ENCODE assay signal across 8 mouse cellular contexts in genomic region chr19:4148819-4149218, GRCm38 (mm10). TPM values are rescaled to one million over a fixed set of nuclear protein-coding genes. Genes with fewer than 3 reads are reported as not detected.
DNase-seq lines count a peak whose midpoint lies in the region; ATAC-seq lines count a peak whose summit lies in the region.

No protein-coding gene starts in this region.

- H3K27me3 ChIP-seq in erythroblast, embryonic 14.5 days (ENCODE audit: control insufficient read depth), result no peaks in the 10 kb centered on the region
- no peaks in the 10 kb centered on the region for H3K27me3 ChIP-seq in limb, embryonic 13.5 days
- H3K27me3 ChIP-seq in stomach, embryonic 15.5 days (replicated peaks), result no peaks in the 10 kb centered on the region

- peaks cover 39% of the 10 kb centered on the region for H3K36me3 ChIP-seq in erythroblast, embryonic 14.5 days (ENCODE audit: control insufficient read depth)
- H3K36me3 ChIP-seq in limb, embryonic 13.5 days, result peaks cover 38% of the 10 kb centered on the region
- peaks cover 14% of the 10 kb centered on the region for H3K36me3 ChIP-seq in stomach, embryonic 15.5 days

- ATAC-seq in erythroblast, adult 5-6 weeks (replicated peaks; ENCODE audit: low FRiP score, poor library complexity, severe bottlenecking), result no peak
- ATAC-seq in limb, embryonic 13.5 days (ENCODE audit: low FRiP score, low read depth), result no peak
- ATAC-seq in stomach, embryonic 15.5 days (ENCODE audit: insufficient read depth, low FRiP score, low read depth), result 0 out of 2 replicates have a peak, but pooled peaks have one; percentile 0
- ATAC-seq in activated CD4-positive, CD25-positive, alpha-beta regulatory T cell, adult 4 months, result no peak

- H3K9me3 ChIP-seq in erythroblast, embryonic 14.5 days (ENCODE audit: control insufficient read depth, low read length), result peaks cover 6% of the 10 kb centered on the region
- no peaks in the 10 kb centered on the region for H3K9me3 ChIP-seq in limb, embryonic 13.5 days
- no peaks in the 10 kb centered on the region for H3K9me3 ChIP-seq in stomach, embryonic 15.5 days

- peak overlapping the region; percentile 79 for H3K4me3 ChIP-seq in erythroblast, embryonic 14.5 days (replicated peaks)
- peak overlapping the region; percentile 94 for H3K4me3 ChIP-seq in limb, embryonic 13.5 days
- H3K4me3 ChIP-seq in stomach, embryonic 15.5 days (replicated peaks), result peak overlapping the region; percentile 92

- H3K9ac ChIP-seq in limb, embryonic 13.5 days, result peak overlapping the region; percentile 91
- H3K9ac ChIP-seq in stomach, embryonic 15.5 days, result peak overlapping the region; percentile 95

- peak overlapping the region; percentile 91 for H3K4me2 ChIP-seq in limb, embryonic 13.5 days (replicated peaks)
- peak overlapping the region; percentile 83 for H3K4me2 ChIP-seq in stomach, embryonic 15.5 days

- peak; percentile 33 for DNase-seq in thymus, postnatal 0 days (ENCODE audit: low spot score)
- no peak for DNase-seq in thymus, postnatal 4 days
- DNase-seq in cerebellum, adult 9-11 months, result no peak

- 3% methylated on average over 8 of the region's 8 CpGs for WGBS in limb, embryonic 13.5 days
- 2% methylated on average over 7 of the region's 8 CpGs for WGBS in stomach, embryonic 15.5 days

- H3K27ac ChIP-seq in limb, embryonic 13.5 days, result peak overlapping the region; percentile 58; the same call in 1 of the 2 replicates
- H3K27ac ChIP-seq in stomach, embryonic 15.5 days, result peak overlapping the region; percentile 75

- peaks cover 43% of the 10 kb centered on the region for H3K4me1 ChIP-seq in erythroblast, embryonic 14.5 days (ENCODE audit: control insufficient read depth)
- peaks cover 18% of the 10 kb centered on the region for H3K4me1 ChIP-seq in limb, embryonic 13.5 days
- H3K4me1 ChIP-seq in stomach, embryonic 15.5 days, result peaks cover 20% of the 10 kb centered on the region

RNA-seq across cellular contexts. Expression of gene Coro1b, which starts 0.4 kb away (rescaled TPM):
- polyA plus RNA-seq in erythroblast, embryonic 14.5 days (2012), result 6.2 and 7.5 TPM in 2 replicates
- total RNA-seq in erythroblast, adult 5-6 weeks (2015; ENCODE audit: low replicate concordance), result 55.8 and 69.6 TPM in 2 replicates
- total RNA-seq in erythroblast, adult 5-6 weeks (2017; ENCODE audit: low replicate concordance), result 19.1 and 22.6 TPM in 2 replicates
- polyA plus RNA-seq in thymus, postnatal 0 days (2015; fragmentation: Nextera tagmentation; extraction: Ambion mirVana), result 184 and 207 TPM in 2 replicates
- 137 and 146 TPM in 2 replicates for polyA plus RNA-seq in limb, embryonic 13.5 days (2015; fragmentation: Nextera tagmentation; extraction: Ambion mirVana)
- 164 and 180 TPM in 2 replicates for polyA plus RNA-seq in stomach, embryonic 15.5 days (2015; fragmentation: Nextera tagmentation; extraction: Ambion mirVana)
- polyA plus RNA-seq in activated CD4-positive, CD25-positive, alpha-beta regulatory T cell, adult 4 months (2017; shearing (Covaris generic)), result 100 to 1,000 TPM; 212 to 255 TPM

RNA-seq across cellular contexts. Expression of gene Ptprcap, which starts 4.6 kb away (rescaled TPM):
- 5.6 and 7.7 TPM in 2 replicates for polyA plus RNA-seq in erythroblast, embryonic 14.5 days (2012)
- total RNA-seq in erythroblast, adult 5-6 weeks (2015; ENCODE audit: low replicate concordance), result 22.9 and 36.6 TPM in 2 replicates
- 7.7 and 8.3 TPM in 2 replicates for total RNA-seq in erythroblast, adult 5-6 weeks (2017; ENCODE audit: low replicate concordance)
- polyA plus RNA-seq in thymus, postnatal 0 days (2015; fragmentation: Nextera tagmentation; extraction: Ambion mirVana), result 929 and 954 TPM in 2 replicates
- 2.7 and 3.6 TPM in 2 replicates for polyA plus RNA-seq in limb, embryonic 13.5 days (2015; fragmentation: Nextera tagmentation; extraction: Ambion mirVana)
- 6.4 and 7.5 TPM in 2 replicates for polyA plus RNA-seq in stomach, embryonic 15.5 days (2015; fragmentation: Nextera tagmentation; extraction: Ambion mirVana)
- 1,000 to 10,000 TPM; 1,013 to 1,027 TPM for polyA plus RNA-seq in activated CD4-positive, CD25-positive, alpha-beta regulatory T cell, adult 4 months (2017; shearing (Covaris generic))

RNA-seq across cellular contexts. Expression of gene Cabp4, which starts 5.0 kb away (rescaled TPM):
- polyA plus RNA-seq in erythroblast, embryonic 14.5 days (2012), result 0.05 TPM in 2 replicates
- not detected in 2 replicates for total RNA-seq in erythroblast, adult 5-6 weeks (2015; ENCODE audit: low replicate concordance)
- 0.43 TPM in 1 of 2 replicates, not detected in the other for total RNA-seq in erythroblast, adult 5-6 weeks (2017; ENCODE audit: low replicate concordance)
- 0.48 and 0.58 TPM in 2 replicates for polyA plus RNA-seq in thymus, postnatal 0 days (2015; fragmentation: Nextera tagmentation; extraction: Ambion mirVana)
- 0.05 and 0.13 TPM in 2 replicates for polyA plus RNA-seq in limb, embryonic 13.5 days (2015; fragmentation: Nextera tagmentation; extraction: Ambion mirVana)
- 0.13 and 0.19 TPM in 2 replicates for polyA plus RNA-seq in stomach, embryonic 15.5 days (2015; fragmentation: Nextera tagmentation; extraction: Ambion mirVana)
- polyA plus RNA-seq in activated CD4-positive, CD25-positive, alpha-beta regulatory T cell, adult 4 months (2017; shearing (Covaris generic)), result 1 to 10 TPM; 1.1 to 1.4 TPM

RNA-seq across cellular contexts. Expression of gene Gpr152, which starts 9.2 kb away (rescaled TPM):
- 0.01 TPM in 1 of 2 replicates, not detected in the other for polyA plus RNA-seq in erythroblast, embryonic 14.5 days (2012)
- not detected in 2 replicates for total RNA-seq in erythroblast, adult 5-6 weeks (2015; ENCODE audit: low replicate concordance)
- not detected in 2 replicates for total RNA-seq in erythroblast, adult 5-6 weeks (2017; ENCODE audit: low replicate concordance)
- polyA plus RNA-seq in thymus, postnatal 0 days (2015; fragmentation: Nextera tagmentation; extraction: Ambion mirVana), result 0.03 TPM in 1 of 2 replicates, not detected in the other
- polyA plus RNA-seq in limb, embryonic 13.5 days (2015; fragmentation: Nextera tagmentation; extraction: Ambion mirVana), result not detected in 2 replicates
- not detected in 2 replicates for polyA plus RNA-seq in stomach, embryonic 15.5 days (2015; fragmentation: Nextera tagmentation; extraction: Ambion mirVana)
- polyA plus RNA-seq in activated CD4-positive, CD25-positive, alpha-beta regulatory T cell, adult 4 months (2017; shearing (Covaris generic)), result not detected

RNA-seq across cellular contexts. Expression of gene Rps6kb2, which starts 14.3 kb away (rescaled TPM):
- polyA plus RNA-seq in erythroblast, embryonic 14.5 days (2012), result 24.5 and 32.5 TPM in 2 replicates
- total RNA-seq in erythroblast, adult 5-6 weeks (2015; ENCODE audit: low replicate concordance), result 7.1 and 25.3 TPM in 2 replicates
- total RNA-seq in erythroblast, adult 5-6 weeks (2017; ENCODE audit: low replicate concordance), result 23.9 and 27.2 TPM in 2 replicates
- 36.4 and 41.8 TPM in 2 replicates for polyA plus RNA-seq in thymus, postnatal 0 days (2015; fragmentation: Nextera tagmentation; extraction: Ambion mirVana)
- polyA plus RNA-seq in limb, embryonic 13.5 days (2015; fragmentation: Nextera tagmentation; extraction: Ambion mirVana), result 63.9 and 65.7 TPM in 2 replicates
- polyA plus RNA-seq in stomach, embryonic 15.5 days (2015; fragmentation: Nextera tagmentation; extraction: Ambion mirVana), result 44.7 and 49.5 TPM in 2 replicates
- polyA plus RNA-seq in activated CD4-positive, CD25-positive, alpha-beta regulatory T cell, adult 4 months (2017; shearing (Covaris generic)), result 10 to 100 TPM; 21.9 to 25.0 TPM

Comparison
In these comparisons a context has a peak if more than half of its experiments do, and no peak if none do; other contexts are left out.
1. RNA of gene Coro1b, which starts 0.4 kb away (polyA plus RNA-seq): 212 to 255 TPM in activated CD4-positive, CD25-positive, alpha-beta regulatory T cell, adult 4 months, 184 to 207 TPM in thymus, postnatal 0 days, 164 to 180 TPM in stomach, embryonic 15.5 days and 137 to 146 TPM in limb, embryonic 13.5 days; 6.2 to 7.5 TPM in erythroblast, embryonic 14.5 days; every median in the first group is over 10 times any median in the second.
2. RNA of gene Ptprcap, which starts 4.6 kb away (polyA plus RNA-seq): 1,013 to 1,027 TPM in activated CD4-positive, CD25-positive, alpha-beta regulatory T cell, adult 4 months and 929 to 954 TPM in thymus, postnatal 0 days; 6.4 to 7.5 TPM in stomach, embryonic 15.5 days, 5.6 to 7.7 TPM in erythroblast, embryonic 14.5 days and 2.7 to 3.6 TPM in limb, embryonic 13.5 days; every median in the first group is over 100 times any median in the second.
3. Peak in every context shown above with its lines, with median percentiles within 50 percentile points of each other: H3K4me3 ChIP-seq.